Mouse (Mus musculus) brain, embryonic 18.5 days (tissue): ENCODE measurements at regions not wholly inside any gene's neighbourhood (a gene's known extent, or its start where the extent isn't known, plus 50 kb on each side); places are given as distances from the start of the nearest gene placed in this dataset.

ENCODE experiments used
- DNase-seq: peaks from one replicate; pipeline ENCODE4 v3.0.0-alpha.2; 2012; ENCODE audit warnings: low read depth, low spot score

GRCm38 (mm10) chr2:103893159-103893740 is 64.5 kb upstream of the Lmo2 start:
- DNase-seq = no peak

DNA sequence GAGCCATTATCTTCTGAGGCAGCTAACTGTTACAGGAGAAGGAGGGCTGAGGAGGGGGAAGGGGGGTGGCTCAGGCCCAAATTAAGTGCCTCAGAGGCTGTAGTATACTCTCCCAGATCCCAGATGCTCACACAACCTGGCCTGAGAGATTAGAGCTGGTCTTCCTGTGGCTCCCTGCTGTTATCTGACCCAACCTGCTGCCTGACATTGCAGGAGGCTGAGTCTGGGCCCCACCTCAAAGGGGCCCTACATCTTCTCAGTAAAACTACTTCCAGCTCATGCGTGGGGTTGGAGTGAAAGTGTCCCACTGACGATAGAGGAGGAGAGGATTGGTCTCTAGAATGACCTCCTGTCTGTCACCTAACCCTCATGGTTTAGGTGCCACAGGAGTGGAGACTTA is 64.0 kb upstream of the Lmo2 start:
- DNase-seq = no peak

DNA sequence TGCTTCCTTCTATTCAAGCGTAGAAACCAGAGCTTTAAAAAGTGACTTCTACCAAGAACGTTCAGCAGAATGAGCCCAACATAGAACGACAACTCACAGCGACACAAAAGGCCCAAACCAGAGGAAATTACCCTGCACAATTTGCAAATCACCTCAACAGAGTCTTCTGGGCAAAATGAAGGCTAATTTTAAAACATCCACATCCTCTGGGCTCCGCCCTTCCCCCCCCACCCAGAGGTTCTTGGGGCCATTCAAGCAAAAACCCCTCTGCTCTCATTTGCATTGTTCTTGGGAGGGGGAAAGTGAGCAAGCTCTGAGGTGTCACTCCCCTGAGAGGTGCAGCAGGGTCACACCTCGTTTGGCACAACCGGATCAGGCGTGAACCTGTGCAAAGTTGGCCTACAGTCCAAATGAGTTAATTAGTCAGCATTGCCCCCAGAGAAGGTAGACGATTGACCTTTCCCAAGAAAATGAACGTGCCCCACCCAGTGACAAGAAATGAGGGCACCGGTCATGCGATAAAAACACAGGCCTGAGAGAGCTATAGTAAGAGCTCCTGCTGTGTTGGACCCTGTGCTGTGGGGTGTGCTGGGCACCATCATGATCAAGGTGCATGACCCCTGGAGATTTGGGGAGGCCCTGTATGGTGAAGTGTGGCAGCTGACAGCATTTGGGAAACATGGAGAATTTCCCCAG is 62.7 kb upstream of the Lmo2 start:
- DNase-seq = no peak

GRCm38 (mm10) chr2:103896160-103896559 is 61.6 kb upstream of the Lmo2 start:
- DNase-seq = no peak

- no peak for DNase-seq
Observed at GRCm38 (mm10) chr2:103896814-103897213, 61.0 kb upstream of the Lmo2 start.

GRCm38 (mm10) chr2:103899713-103900112 is 58.1 kb upstream of the Lmo2 start:
- DNase-seq = no peak

DNA sequence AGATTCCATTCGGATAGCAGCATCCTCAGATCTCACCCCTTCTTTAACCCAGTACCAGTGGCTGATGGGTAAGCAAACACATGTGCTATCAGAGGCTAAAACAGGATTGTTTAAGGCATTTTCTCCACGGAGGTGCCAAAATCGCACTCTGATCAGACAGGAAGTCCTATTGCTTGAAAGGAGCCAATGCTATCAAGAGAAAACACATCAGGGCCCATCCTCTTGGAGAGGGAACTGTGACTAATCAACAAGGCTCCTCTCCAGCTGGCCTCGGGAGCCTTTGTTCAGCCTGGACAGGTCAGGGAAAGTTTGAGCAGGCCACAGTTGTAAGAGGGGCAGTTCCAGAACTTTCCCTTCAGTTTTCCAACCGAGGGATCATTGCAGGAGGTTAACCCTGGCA is 57.4 kb upstream of the Lmo2 start:
- no peak for DNase-seq

- DNase-seq = no peak
Observed at GRCm38 (mm10) chr2:103901457-103901856, 56.3 kb upstream of the Lmo2 start.

GRCm38 (mm10) chr2:103902777-103903176 is 55.0 kb upstream of the Lmo2 start:
- no peak for DNase-seq

GRCm38 (mm10) chr2:103905681-103906080 is 52.1 kb upstream of the Lmo2 start:
- no peak for DNase-seq

GRCm38 (mm10) chr2:103906581-103907184 is 51.1 kb upstream of the Lmo2 start:
- no peak for DNase-seq
